Mouse (Mus musculus) urinary bladder, postnatal 4 days (tissue): ENCODE measurements around the gene Ptpro.
"Not testable (repeated sequence)": the region's sequence is repeated elsewhere in the genome, so short reads cannot be mapped to it uniquely, and the experiment has no call there.

Experiments used
- DNase-seq, 2 experiments: peaks; one replicate each; pipeline ENCODE4 v3.0.0; 2021 to 2022; ENCODE audit warnings: low spot score in 2 of 2

Gene Ptpro

GRCm38 (mm10) chr6:137456064-137456463 lies 203.9 kb downstream of the Ptpro start:
- no peak for DNase-seq

DNA sequence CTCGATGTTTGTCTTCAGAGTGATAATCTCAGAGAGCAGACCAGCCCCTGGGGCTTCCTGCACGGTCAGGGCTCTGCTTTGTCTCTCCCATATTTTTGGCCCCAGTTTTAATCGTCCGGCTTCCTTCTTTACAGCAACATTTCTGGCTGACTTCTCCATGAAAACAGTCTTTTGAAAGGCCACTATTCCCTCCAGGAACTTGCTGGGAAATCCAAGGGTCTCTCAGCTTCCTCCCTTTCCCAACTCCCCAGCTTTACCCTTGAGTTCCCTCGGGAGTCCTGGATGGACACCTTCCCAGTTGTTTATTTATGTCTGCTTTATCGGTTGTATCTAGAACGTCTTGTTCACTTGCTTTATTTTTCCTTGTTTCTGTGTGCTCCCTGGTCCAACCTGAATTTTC lies 205.1 kb downstream of the Ptpro start:
- peak in 1 of 2 experiments; percentile 25 for DNase-seq

DNA sequence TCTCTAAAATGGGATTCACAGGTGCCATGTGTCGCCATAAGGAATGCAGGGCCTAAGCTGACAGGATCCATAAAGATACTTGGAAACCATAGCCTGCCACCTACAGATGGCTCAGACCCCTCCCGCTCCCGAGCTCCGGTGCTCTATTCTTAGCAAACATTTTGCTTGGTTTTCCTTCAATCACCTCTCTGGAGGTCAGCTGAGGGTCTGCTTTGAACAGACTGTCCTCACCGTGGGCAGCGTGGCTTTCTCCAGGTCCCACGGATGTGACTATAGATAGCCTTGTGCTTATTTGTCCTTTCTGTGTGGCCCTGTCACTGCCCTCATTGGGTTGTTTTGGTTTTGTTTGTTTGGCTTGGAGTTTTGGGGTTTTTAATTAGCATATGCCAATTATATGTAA lies 206.0 kb downstream of the Ptpro start:
- DNase-seq: no peak

DNA sequence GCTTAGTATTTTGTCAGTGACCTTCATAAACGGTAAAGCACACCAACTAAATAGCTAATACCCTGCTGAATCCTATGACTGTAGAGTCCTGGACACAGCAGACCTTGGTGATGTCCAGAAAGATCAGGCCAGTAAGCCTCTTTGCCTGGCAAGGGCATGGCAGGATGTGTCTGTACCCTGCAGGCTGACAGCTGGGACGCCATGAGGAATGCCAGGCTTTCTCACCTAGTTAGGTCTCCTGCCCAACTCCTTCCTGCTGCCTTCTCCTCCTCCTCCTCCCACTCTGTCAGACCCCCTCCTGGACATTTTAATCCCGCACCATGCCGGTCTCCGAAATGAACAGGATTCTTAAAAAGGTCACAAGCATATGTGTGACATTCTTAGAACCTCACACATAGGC lies 211.7 kb downstream of the Ptpro start:
- no peak for DNase-seq

GRCm38 (mm10) chr6:137465253-137465652 lies 213.1 kb downstream of the Ptpro start:
- peak in 1 of 2 experiments; percentile 44 for DNase-seq

- no peak for DNase-seq
Observed at GRCm38 (mm10) chr6:137466256-137466655, 214.1 kb downstream of the Ptpro start.

DNA sequence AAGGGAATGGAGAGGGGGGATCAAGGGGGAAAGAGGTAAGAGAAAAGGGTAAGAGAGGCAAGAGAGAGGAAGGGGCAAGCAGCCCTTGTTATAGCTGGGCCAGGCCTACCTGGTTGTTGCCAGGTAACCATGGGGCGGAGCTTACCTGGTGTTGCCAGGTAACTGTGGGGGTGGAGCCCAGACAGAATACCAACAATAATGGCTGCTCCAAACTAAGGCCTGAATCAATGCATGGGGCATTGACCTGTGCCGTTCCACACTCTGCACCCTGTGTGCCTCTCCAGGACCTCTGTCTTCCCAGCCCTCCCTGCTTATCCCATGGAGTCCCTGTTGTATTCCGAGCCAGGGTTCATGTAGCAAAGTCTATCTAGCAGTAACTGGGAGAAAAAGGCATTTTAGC lies 215.6 kb downstream of the Ptpro start:
- no peak for DNase-seq

- DNase-seq: no peak
Observed at GRCm38 (mm10) chr6:137469541-137469940, 217.4 kb downstream of the Ptpro start.

DNA sequence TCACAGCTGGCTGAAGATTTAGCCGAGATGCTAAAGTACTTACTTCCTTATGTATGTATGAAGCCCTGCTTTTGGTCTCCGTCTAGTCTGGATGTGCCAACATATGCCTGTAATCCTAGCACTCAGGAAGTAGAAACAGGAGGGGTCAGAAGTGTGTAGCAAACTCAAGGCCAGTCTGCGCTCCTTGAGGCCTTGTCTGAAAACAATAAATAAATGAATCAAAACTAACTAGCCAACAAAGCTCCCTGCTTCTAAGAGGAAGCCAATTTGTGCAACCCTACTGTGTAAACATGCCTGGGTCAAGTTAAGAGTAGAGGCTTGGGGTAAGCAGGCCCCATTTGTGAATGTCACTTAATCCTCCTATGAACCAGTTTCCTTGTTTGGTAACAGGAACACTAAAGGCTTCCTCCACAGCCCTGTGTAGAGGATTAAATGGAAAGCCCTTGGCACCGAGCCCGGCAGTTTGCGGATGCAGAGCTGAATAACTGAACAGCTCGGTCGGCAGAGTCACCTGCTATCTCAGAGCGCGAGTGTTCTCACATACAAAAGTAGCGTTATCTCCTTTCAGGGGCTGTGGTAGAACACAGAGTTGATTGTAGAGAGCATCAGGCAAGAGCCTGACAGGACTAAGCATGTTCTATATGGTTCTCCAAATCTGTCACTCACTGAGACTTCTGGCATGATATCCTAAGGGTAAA lies 218.9 kb downstream of the Ptpro start:
- DNase-seq: peak; percentile 77 to 89

DNA sequence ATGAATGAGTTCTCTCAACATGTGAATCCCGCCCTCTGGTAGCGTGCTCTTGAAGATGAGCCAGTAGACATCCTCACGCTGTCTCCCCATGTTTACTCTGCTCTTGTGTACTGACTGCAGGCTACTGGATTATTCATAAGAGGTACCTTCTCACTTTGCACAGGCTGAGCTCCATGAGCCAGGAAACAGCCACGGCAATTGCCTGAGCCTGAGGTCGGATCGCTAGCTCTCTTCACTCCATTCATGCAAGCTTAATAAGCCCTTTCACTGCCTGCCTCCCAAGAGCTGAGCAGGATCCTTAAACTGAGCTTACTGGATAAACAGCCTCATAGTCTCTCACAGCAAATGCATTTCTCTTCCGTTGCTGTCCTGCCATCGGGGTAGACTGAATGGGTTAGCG lies 220.0 kb downstream of the Ptpro start:
- no peak for DNase-seq

DNA sequence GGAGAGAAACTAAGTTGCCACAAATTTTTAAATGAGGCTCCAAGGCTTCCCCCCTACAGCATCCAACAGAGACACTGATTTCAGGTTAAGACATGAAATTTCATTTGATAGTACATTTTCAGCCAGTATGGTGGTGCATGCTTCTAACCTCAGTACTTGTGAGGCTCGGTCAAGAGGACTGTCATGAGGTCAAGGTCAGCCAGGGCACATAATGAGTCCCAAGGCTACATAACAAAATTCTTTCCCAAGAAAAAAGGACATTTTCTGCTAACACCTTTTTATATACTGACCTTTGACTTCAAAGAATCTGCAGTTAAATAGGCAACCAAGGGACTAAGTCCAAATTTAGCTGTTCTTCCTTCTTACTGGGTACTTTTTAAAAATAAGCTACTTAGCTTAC lies 221.3 kb downstream of the Ptpro start:
- DNase-seq: no peak

GRCm38 (mm10) chr6:137475695-137476094 lies 223.6 kb downstream of the Ptpro start:
- not testable (repeated sequence) for DNase-seq

DNA sequence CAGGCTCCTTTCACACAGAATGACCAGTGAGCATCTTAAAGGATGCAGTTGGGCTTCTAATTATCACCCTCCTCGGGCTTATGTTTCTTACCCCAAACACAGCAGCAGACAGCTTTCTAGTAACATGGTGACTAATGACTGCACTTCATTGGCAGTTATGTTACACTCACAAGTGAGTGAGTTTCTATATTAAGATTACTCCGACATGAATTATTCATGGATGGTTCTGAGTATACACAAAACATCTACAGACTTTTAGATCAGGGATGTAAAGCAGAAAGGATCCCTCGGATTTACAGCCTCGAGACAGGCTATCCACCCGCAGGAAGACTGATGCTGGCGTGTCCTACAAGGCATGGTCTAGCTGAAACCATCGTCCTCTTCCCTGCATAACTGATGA lies 230.8 kb downstream of the Ptpro start:
- DNase-seq: no peak

- DNase-seq: no peak
Observed at GRCm38 (mm10) chr6:137487443-137487842, 235.3 kb downstream of the Ptpro start.

DNA sequence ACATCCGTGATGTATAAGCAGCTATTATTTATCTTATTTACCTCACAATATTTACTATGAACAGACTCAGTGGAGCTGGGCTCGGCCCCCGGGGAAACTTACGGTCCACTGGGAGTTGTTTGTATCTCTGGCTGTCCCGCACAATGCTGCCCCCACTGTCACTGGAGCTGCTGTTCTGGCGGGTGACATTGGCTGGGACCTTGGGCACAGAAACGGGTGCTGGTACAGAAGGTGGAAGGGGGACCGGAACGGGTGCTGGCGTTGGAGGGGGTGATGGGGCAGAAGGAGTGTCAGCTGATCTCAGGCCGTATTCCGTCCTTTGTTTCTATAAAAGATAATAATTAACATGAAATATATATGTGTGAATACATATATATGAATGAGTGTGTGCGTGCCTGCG lies 238.0 kb downstream of the Ptpro start:
- DNase-seq: no peak

GRCm38 (mm10) chr6:137491659-137492058 lies 239.5 kb downstream of the Ptpro start:
- no peak for DNase-seq

GRCm38 (mm10) chr6:137492582-137492981 lies 240.5 kb downstream of the Ptpro start:
- no peak for DNase-seq

- no peak for DNase-seq
Observed at GRCm38 (mm10) chr6:137493211-137494135, 241.4 kb downstream of the Ptpro start.

DNA sequence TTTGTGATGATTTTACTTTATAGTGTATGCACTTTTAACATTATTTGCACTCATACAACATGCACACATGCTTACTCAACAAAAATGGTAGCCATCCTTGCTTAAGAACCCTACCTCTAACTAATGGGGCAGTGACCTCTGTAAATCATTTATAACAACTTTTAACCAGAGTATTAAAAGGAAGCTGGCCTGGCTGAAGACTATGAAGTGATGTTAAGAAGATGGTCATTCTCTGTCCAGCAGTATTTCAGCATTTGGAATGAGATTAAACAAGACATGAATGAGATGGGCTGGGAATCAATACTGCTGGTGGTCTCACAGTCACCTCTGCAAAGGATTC lies 242.0 kb downstream of the Ptpro start:
- no peak for DNase-seq

DNA sequence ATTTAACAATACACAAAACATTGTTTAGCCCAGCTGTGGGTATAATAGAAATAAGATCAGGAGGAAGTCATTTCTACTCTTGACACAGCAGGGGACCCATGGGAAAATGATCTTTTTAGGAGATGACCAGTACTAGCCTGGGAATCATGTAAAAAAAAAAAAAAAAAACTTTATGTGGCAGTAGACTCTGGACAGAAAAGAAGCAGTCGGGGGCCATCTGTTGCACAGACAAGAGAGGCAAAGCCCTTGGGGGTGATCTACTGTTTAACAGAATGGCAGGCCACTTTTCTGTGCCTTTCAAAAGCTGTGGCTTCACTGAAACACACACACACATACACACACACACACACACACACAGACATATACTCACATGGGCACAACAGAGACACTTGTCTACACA lies 242.7 kb downstream of the Ptpro start:
- DNase-seq: no peak

DNA sequence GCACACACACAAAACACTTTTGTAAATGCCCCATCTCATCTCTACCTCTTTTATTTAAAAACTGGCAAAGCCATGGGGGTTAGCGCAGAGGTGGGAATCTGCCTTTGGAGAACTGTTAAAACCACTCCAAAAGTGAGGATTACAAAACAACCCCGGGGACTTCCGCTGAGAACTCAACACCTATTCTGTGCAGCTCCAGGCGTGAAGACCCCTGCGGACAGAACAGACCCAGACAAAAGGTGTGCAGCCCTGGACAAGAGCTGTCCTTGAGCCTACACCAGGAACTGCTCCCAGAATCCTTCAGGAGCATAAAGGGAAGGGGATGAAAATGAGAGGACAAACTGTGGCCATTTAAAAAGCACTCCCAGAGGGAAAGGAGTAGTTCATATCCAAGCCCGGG lies 243.1 kb downstream of the Ptpro start:
- no peak for DNase-seq

DNA sequence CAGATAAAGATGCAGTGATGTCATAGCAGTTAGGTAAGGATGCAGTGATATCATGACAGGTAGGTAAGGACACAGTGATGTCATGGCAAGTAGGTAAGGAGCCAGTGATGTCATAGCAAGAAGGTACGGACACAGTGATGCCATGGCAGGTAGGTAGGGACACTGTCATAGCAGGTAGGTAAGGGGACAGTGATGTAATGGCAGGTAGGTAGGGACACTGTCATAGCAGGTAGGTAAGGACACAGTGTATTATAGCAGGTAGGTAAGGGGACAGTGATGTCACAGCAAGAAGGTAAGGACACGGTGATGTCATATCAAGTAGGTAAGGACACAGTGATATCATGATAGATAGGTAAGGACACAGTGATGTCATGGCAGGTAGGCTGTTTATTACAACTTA lies 244.4 kb downstream of the Ptpro start:
- DNase-seq: no peak

DNA sequence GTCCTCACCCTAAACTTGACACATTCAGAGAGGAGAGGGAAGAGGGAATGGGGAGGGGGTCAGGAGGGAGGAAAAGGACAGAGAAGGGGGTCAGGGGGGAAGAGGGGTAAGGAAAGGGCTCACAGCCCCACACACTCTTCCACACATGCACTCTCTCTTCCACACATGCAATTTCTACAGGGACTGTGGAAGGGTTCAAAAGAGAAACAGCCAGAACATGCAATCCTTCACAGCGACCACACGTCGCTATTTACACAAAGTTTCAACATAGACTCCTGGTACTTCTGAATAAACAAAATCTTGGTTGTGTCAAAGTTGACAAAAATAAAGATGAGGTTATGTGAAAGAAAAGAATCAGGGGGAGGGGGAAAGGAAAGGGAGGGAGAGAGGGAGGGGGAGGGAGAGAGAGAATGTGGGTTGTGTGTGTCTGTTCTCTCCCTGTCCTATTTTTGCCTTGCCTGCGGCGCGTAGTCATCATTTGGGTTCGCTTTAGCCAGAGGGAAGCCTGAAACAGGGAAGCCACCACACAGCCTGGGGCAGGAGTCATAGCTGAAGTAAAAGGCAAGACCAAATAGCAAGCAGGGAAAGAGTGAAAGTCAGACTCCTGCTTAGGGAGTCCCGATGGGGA lies 245.2 kb downstream of the Ptpro start:
- DNase-seq: no peak
